Mouse (Mus musculus) thymus, postnatal 14 days (tissue): ENCODE data around the gene Acvr2b.
"Not testable (repeated sequence)": the region's sequence is repeated elsewhere in the genome, so short reads cannot be mapped to it uniquely, and the experiment has no call there.

Source experiments
- DNase-seq: peaks from one replicate; pipeline ENCODE4 v3.0.0; 2021

Acvr2b gene

GRCm38 (mm10) chr9:119401801-119402214 lies at the start of gene Acvr2b:
Acvr2b (plus strand) TSS chr9:119402118.
- DNase-seq: peak; percentile 97

GRCm38 (mm10) chr9:119353926-119354325 lies 48.0 kb upstream of the Acvr2b start:
- no peak for DNase-seq

DNA sequence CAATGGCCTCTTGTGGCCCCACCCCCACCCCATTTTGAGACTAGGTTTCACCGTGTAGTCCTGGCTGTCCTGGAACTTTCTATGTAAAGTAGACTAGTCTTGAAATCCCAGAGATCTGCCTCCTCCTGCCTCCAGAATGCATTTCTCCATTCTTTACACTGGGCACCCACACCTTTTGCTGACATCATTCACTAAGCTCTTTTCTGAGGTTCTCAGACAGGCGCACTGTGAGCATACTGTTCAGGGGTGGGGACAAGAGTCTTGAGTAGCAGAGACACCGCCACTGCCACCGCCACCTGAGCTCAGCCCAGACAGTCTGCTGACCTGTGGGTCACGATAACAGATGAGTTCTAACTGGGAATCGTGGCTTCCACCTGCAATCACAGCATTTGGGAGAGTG lies 46.0 kb upstream of the Acvr2b start:
- DNase-seq: no peak

DNA sequence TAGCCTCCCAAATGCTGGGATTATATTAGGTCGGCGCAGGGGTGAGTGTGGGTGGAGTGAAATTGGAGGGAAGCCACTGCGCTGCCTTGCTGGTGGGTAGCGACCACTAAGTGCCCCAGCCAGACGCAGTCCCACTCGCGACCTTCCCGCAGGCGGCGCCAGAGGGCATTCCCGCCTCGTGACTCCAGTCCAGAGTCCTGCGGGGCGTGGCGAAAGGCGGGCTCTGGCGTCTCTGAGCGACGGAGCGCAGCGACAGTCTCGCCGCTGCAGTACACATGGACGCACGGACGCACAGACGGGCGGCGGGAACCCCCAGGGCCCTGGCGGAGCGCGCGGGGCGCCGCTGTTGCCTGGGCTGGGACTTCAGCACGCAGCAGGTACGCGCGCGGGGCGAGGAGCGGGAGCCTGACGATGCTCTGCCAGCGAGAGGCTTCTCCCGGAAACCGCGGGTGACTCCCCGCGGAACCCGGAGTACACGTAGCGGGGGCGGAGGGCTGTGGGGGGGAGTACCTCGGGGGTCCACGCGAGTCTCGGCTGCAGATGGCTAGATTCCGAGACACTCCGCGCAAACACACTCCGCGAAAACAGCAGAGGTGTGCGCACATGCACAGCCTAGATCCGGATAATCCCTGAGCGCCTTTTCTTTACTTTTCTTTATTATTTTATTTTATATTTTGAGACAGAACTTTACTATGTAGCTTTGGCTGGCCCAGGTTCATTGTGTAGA lies 44.4 kb upstream of the Acvr2b start, which contains the start of gene Xylb:
TSS of gene Xylb (plus strand) at position 51 of the 727 bp plus-strand sequence.
- peak; percentile 93 for DNase-seq

DNA sequence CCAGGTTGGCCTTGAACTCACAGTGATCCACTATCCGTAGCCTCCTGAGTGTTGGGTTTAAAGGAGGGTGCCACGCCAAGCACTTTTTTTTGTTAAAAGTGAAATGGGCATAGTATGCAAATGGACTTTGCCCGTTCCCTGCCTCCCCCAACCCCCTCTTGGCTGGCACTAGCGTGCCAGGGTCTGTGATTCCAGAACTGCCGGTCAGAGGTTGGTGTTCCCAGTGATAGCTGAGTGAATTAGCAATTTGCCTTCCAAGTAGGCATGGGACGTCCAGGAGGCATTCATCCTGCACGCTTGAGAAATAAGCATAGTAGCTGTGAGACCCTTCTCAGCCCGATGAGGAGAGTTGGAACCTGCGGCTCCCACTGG lies 43.9 kb upstream of the Acvr2b start:
- no peak for DNase-seq

GRCm38 (mm10) chr9:119361416-119361815 lies 40.5 kb upstream of the Acvr2b start:
- no peak for DNase-seq

DNA sequence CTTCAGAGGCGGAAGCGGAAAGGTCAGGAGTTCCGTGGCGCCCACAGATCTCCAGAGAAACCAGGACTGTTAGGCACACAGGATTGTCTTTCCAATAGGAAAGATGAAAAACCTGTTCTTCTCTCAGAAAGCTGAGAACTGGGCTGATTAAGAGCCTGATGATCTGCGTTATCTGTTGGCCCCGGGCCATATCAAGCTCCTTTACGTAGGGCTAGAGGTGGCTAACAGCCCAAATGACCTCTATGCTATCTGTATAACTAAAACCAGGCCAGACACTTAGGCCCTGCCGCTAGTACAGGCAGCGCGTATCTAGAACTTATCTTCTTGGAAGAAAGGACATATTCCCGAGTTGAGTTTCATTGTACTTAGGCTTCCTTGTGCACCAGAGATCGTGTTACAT lies 38.7 kb upstream of the Acvr2b start:
- DNase-seq: no peak

DNA sequence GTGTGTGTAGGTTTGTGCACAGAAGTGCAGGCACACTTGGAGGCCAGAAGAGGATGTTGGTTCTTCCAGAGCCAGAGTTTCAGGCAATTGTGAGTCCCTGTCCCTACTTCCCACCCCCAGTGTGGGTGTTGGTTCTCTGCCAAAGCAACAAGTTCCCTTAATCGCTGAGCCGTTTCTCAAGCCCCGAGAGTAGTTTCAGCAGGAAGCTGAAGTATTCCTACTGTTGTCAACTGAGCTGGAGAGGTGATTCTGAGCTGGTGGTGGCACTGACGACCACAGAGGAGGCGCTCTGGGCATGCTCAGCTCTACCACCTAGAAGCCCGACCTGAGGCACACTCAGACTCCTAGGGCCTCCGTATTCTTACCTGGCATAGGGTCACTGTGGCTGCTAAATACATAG lies 36.6 kb upstream of the Acvr2b start, which contains the start of gene Slc22a14:
TSS of gene Slc22a14 (minus strand) at position 270 of the 400 bp plus-strand sequence.
- no peak for DNase-seq

DNA sequence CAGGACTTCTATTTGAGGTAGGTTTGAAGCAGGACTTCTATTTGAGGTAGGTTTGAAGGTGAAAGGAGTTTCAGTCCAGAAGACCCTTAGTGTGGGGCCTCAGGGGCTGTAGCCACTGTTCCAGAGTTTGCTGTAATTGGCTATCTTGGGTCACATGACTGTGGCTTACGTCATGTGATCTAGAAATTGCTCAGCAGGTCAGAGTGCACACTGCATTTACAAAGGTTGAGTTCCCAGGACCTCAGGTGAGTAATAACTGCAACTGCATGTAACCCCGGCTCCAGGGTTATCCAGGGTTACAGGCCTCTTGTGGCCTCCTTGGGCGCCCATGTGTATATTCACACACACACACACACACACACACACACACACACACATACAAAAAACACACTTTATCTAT lies 33.6 kb upstream of the Acvr2b start:
- DNase-seq: no peak

DNA sequence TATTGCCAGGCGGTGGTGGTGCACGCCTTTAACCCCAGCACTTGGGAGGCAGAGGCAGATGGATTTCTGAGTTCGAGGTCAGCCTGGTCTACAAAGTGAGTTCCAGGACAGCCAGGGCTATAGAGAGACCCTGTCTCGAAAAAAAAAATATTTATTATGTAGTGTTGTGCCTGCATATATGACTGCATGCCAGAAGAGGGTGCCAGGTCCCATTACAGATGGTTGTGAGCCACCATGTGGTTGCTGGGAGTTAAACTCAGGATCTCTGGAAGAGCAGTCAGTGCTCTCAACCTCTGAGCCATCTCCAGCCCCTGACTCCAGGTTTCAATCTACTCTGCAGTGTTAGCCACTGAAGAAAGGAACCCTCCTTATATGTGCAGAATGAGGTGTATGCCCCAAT lies 31.1 kb upstream of the Acvr2b start:
- not testable (repeated sequence) for DNase-seq

GRCm38 (mm10) chr9:119371251-119371650 lies 30.7 kb upstream of the Acvr2b start:
- no peak for DNase-seq

GRCm38 (mm10) chr9:119375008-119375407 lies 26.9 kb upstream of the Acvr2b start:
- no peak for DNase-seq

- no peak for DNase-seq
Observed at GRCm38 (mm10) chr9:119375556-119375955, 26.4 kb upstream of the Acvr2b start.

GRCm38 (mm10) chr9:119378231-119378630 lies 23.7 kb upstream of the Acvr2b start:
- DNase-seq: no peak

GRCm38 (mm10) chr9:119382603-119383002 lies 19.3 kb upstream of the Acvr2b start:
- no peak for DNase-seq

DNA sequence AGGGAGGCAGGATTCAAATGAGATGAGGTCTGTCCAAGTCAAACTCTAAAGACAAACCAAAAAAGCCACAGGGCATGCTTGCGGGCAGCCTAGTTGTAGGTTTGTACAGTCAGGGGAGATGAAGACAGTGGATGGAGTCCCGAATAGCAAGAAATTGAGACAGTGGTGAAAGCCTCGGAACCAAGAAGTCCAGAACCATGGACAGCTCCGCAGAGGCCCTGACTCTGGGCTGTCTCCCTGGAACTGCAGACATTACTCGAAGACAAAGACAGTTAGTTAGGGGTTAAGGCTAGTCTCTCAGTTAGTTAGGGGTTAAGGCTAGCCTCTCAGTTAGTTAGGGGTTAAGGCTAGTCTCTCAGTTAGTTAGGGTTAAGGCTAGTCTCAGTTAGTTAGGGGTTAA lies 13.0 kb upstream of the Acvr2b start:
- peak; percentile 14 for DNase-seq

DNA sequence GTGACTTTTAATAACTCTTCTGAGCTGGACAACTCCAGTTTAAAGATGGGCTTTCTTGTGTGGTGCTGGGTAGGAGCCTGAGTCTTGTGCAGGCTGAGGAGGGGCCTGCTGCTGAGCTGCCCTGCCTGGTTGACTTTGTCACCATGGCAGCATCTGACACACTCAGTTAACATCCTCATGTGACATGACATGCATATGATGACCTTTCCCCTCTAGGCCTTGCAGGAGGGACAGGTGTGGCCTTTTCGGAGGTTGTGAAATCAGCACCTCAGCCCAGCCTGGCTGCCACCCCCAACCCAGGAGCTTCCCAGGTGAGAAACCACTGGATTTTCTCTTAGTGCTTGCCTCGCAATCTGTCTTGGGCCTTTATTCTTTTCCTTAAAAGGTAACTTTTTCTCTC lies 11.7 kb upstream of the Acvr2b start:
- no peak for DNase-seq

- no peak for DNase-seq
Observed at GRCm38 (mm10) chr9:119394808-119395207, 7.1 kb upstream of the Acvr2b start.

DNA sequence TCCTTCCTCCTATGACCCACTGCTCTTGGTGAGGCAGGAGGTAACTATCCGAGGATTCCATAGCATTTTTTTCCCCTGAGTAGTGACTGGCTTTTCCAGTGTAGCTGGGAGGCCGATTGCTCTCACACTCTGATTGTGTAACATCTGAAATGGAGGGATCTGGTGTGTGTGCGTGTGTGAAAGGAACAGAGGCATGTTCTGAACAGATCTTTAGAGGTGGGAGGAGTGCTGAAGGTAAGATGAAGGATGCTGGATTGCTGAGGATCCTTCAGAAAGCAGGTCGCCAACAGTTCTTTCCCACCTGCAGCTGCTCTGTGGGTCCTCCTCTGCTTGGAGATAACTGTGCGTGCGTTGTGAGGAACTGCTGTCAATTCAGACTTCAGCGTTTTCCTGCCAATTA lies 567 bp upstream of the Acvr2b start:
- no peak for DNase-seq

DNA sequence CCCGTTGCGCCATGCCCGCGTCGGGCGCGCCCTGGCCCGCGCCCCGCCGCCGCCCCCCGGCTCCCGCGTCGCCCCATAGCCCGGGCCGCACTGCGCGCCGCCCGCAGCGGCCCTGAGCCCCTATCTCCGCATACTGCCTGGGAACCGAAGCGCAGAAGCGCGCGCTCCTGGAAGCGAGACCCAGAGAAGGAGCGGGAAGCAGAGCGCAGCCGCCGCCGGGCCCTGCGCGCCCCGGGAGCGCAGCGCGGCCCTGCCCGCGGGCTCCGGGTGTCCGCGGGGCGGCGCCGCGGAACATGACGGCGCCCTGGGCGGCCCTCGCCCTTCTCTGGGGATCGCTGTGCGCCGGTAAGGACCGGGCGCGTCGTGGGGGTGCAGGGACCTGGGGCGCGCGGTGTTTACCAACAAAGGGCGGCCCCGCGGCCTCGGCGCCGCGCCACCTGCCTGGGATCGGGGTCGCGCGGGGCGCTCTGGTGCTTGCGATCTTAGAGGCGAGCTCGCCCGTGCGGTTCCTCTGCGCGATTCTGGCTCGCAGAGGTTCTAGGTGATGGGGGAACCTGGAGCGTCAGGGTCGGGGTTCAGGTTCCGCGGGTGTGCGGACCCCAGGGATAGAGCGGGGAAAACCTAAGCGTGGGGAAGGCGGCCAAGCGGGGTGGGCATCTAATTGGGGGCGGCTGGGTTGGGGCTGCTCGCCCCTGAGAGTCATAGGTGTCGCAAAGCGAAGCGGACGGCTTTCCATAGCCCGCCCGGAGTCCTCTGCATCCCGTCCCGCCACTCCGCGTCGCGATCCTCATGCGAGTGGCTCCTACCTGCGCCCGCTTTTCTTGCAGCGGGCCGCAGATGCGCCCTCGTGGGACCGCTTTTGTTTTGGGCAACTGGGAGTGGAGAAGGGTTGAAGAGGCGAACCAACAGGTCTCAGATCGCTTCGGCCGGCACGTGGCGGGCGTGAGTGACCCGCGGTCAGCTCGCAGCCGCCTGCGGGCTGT lies 626 bp downstream of the Acvr2b start:
- DNase-seq: peak; percentile 66

- DNase-seq: peak; percentile 38
Observed at GRCm38 (mm10) chr9:119403236-119403641, 1.3 kb downstream of the Acvr2b start.

- no peak for DNase-seq
Observed at GRCm38 (mm10) chr9:119404090-119404489, 2.2 kb downstream of the Acvr2b start.

DNA sequence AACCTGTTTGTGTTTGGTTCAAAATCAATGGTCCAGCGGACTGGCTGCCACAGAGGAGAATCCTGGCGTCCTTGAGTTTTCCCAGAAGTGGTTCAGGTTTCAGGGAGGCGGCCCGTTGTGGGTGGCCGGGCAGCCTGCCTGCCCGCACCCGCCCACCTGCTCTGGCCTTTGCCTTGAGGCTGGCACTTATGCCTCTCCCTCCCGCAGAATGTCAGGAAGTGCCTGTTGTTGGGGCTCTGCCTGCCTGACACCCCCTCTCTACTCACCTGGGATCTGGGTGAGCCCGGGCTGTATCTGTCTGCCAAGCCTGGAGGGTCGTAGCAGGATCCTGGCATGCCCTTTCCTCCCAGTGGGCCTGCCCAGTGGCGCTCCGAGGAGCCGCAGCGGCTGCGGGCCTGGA lies 6.0 kb downstream of the Acvr2b start:
- no peak for DNase-seq
